Mouse (Mus musculus) liver, adult (tissue): ENCODE measurements around the gene Cdk17.

ENCODE experiments used
- GATA4 ChIP-seq: IDR thresholded peaks from 2 replicates; pipeline ENCODE4 v1.6.1; 2014; ENCODE audit warnings: mild to moderate bottlenecking, low read length; ENCODE audit not compliant: insufficient replicate concordance

The Cdk17 gene

GRCm38 (mm10) chr10:93231893-93232292 is 71.2 kb downstream of the Cdk17 start:
- TF ChIP-seq GATA4 = no peak

GRCm38 (mm10) chr10:93233665-93234194 is 73.1 kb downstream of the Cdk17 start:
- TF ChIP-seq GATA4 = no peak

- TF ChIP-seq GATA4 = no peak
Observed at GRCm38 (mm10) chr10:93234692-93235091, 74.0 kb downstream of the Cdk17 start.

GRCm38 (mm10) chr10:93239201-93239806 is 78.6 kb downstream of the Cdk17 start:
- TF ChIP-seq GATA4 = peak; percentile 61; the same call in 1 of the 2 replicates

- TF ChIP-seq GATA4 = no peak
Observed at GRCm38 (mm10) chr10:93242208-93242607, 81.5 kb downstream of the Cdk17 start.

GRCm38 (mm10) chr10:93242861-93243260 is 82.2 kb downstream of the Cdk17 start:
- TF ChIP-seq GATA4 = no peak

GRCm38 (mm10) chr10:93244209-93244705 is 83.6 kb downstream of the Cdk17 start:
- TF ChIP-seq GATA4 = no peak

- TF ChIP-seq GATA4 = no peak
Observed at GRCm38 (mm10) chr10:93246185-93246920, 85.7 kb downstream of the Cdk17 start.

- no peak for TF ChIP-seq GATA4
Observed at GRCm38 (mm10) chr10:93247422-93247821, 86.7 kb downstream of the Cdk17 start.

GRCm38 (mm10) chr10:93247902-93248301 is 87.2 kb downstream of the Cdk17 start:
- no peak for TF ChIP-seq GATA4

- no peak for TF ChIP-seq GATA4
Observed at GRCm38 (mm10) chr10:93248416-93248815, 87.7 kb downstream of the Cdk17 start.

- no peak for TF ChIP-seq GATA4
Observed at GRCm38 (mm10) chr10:93249901-93250300, 89.2 kb downstream of the Cdk17 start.

GRCm38 (mm10) chr10:93250436-93251317 is 90.0 kb downstream of the Cdk17 start:
- TF ChIP-seq GATA4 = no peak

- no peak for TF ChIP-seq GATA4
Observed at GRCm38 (mm10) chr10:93251426-93251825, 90.8 kb downstream of the Cdk17 start.

GRCm38 (mm10) chr10:93252661-93253060 is 92.0 kb downstream of the Cdk17 start:
- no peak for TF ChIP-seq GATA4
